Mouse (Mus musculus) kidney, adult 2 months (tissue): Measurements from ENCODE around the gene Chrna7. TPM values are rescaled to one million over a fixed set of nuclear protein-coding genes. Genes with fewer than 3 reads are reported as not detected.

Experiments used
- DNase-seq: peaks from one replicate; pipeline ENCODE4 v3.0.0; 2021
- H3K27ac ChIP-seq: fragments of 200-500 bp; 2 replicates; pipeline ENCODE4 v1.5.1; 2012; ENCODE audit warnings: low read depth, low read length, control low read depth, inconsistent platforms; ENCODE audit not compliant: insufficient read depth
- H3K27me3 ChIP-seq: fragments of 200-500 bp; replicated peaks from 2 replicates; pipeline ENCODE4 v1.6.1; 2012; ENCODE audit warnings: mild to moderate bottlenecking, moderate library complexity, low read length, inconsistent platforms; ENCODE audit not compliant: control insufficient read depth, insufficient read depth
- H3K36me3 ChIP-seq: fragments of 200-500 bp; 2 replicates; pipeline ENCODE4 v1.6.1; 2012; ENCODE audit warnings: mild to moderate bottlenecking, moderate library complexity, low read length, inconsistent platforms; ENCODE audit not compliant: control insufficient read depth, insufficient read depth
- H3K4me1 ChIP-seq: fragments of 200-500 bp; 2 replicates; pipeline ENCODE4 v1.6.1; 2011; ENCODE audit warnings: low read length; ENCODE audit not compliant: control insufficient read depth, insufficient read depth
- H3K4me3 ChIP-seq: fragments of 200-500 bp; 2 replicates; pipeline ENCODE4 v1.5.1; 2011; ENCODE audit warnings: mild to moderate bottlenecking, low read depth, low read length, control low read depth; ENCODE audit not compliant: insufficient read depth
- CTCF ChIP-seq: fragments of 200-500 bp; conservative IDR thresholded peaks from 2 replicates; pipeline ENCODE4 v1.5.1; 2011; ENCODE audit warnings: low read depth, mild to moderate bottlenecking, control low read depth, low read length, moderate library complexity, mixed read lengths; ENCODE audit not compliant: insufficient read depth, insufficient read length
- POLR2A ChIP-seq: fragments of 200-500 bp; IDR thresholded peaks from one replicate; pipeline ENCODE4 v1.6.1; 2011; ENCODE audit warnings: low read depth, low read length, control low read depth
- WGBS: fragments of 180-500 bp; shearing (Covaris S2); methylation state at CpG from one replicate; pipeline ENCODE4 v1.1.7; 2018; 5-methylcytosine and 5-hydroxymethylcytosine counted together
- polyA plus RNA-seq: library from polyadenylated mRNA; depleted of rRNA; stranded (reverse); fragments of >200 nt; gene quantifications from 2 replicates; pipeline ENCODE4 v1.2.3, GENCODE M21; 2012; rRNA removed

Chrna7 gene
- polyA plus RNA-seq, 1 experiment, result 1.1 TPM

GRCm38 (mm10) chr7:63085954-63086353 lies 126.4 kb downstream of the Chrna7 start:
- H3K4me1 ChIP-seq, result peaks cover 5% of the 10 kb centered on the region; the same call in 1 of the 2 replicates
- no peak overlapping the region for H3K4me3 ChIP-seq
- no peak for DNase-seq
- 91% methylated on average over 4 of the region's 4 CpGs for WGBS
- no peaks in the 10 kb centered on the region for H3K27me3 ChIP-seq
- TF ChIP-seq POLR2A, result no peak
- TF ChIP-seq CTCF, result no peak
- no peak overlapping the region for H3K27ac ChIP-seq
- H3K36me3 ChIP-seq, result no peaks in the 10 kb centered on the region

GRCm38 (mm10) chr7:63084351-63085003 lies 127.9 kb downstream of the Chrna7 start:
- TF ChIP-seq CTCF (no peak), POLR2A (no peak)
- no peak overlapping the region for H3K4me3 ChIP-seq
- H3K36me3 ChIP-seq, result no peaks in the 10 kb centered on the region
- H3K4me1 ChIP-seq, result peaks cover 5% of the 10 kb centered on the region; the same call in 1 of the 2 replicates
- no peak for DNase-seq
- no peaks in the 10 kb centered on the region for H3K27me3 ChIP-seq
- no peak overlapping the region for H3K27ac ChIP-seq
- WGBS, result 10% methylated on average over 1 of the region's 1 CpGs

GRCm38 (mm10) chr7:63060996-63061395 lies 151.4 kb downstream of the Chrna7 start:
- no peaks in the 10 kb centered on the region for H3K4me1 ChIP-seq
- TF ChIP-seq POLR2A, result no peak
- TF ChIP-seq CTCF, result no peak
- H3K27ac ChIP-seq, result no peak overlapping the region
- no peaks in the 10 kb centered on the region for H3K27me3 ChIP-seq
- no peaks in the 10 kb centered on the region for H3K36me3 ChIP-seq
- DNase-seq, result no peak
- no peak overlapping the region for H3K4me3 ChIP-seq
- WGBS, result 82% methylated on average over 2 of the region's 2 CpGs

Other genes starting within 250 kb of the Chrna7 start
- gene Otud7a, start 232.2 kb upstream of the Chrna7 start, polyA plus RNA-seq, result 0.08 TPM in 1 of 2 replicates, not detected in the other